Mouse (Mus musculus): ENCODE measurements around the gene Nisch. TPM values are rescaled to one million over a fixed set of nuclear protein-coding genes. Genes with fewer than 3 reads are reported as not detected.

Gene Nisch
- polyA plus RNA-seq, 1 experiment from 2014 or later: 368 TPM

DNA sequence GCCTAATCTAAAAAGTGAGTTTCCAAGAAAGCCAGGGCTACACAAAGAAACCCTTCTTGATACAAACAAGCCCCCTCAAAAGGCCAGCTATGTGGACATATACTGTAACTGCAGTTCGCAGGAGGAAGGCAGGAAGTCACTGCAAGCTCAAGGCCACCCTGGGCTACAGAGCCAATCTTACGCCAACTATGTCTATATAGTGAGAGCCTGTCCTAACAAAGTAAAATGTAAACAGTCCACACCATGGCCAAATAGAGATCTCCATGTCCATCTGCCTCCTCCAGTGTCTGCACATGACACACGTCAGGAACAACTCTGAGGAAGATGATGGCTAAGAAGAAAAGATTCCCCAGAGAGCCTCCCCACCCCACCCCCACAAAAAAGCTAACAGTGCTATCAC, 16.7 kb downstream of the Nisch start:
- 0 out of 2 replicates have a peak, but pooled peaks have one; percentile 43 for ATAC-seq (ENCODE audit: insufficient number of reproducible peaks, insufficient read depth, low FRiP score, low read depth)
- peaks cover 82% of the 10 kb centered on the region for H3K36me3 ChIP-seq (ENCODE audit: control insufficient read depth, insufficient read depth, low read length)

DNA sequence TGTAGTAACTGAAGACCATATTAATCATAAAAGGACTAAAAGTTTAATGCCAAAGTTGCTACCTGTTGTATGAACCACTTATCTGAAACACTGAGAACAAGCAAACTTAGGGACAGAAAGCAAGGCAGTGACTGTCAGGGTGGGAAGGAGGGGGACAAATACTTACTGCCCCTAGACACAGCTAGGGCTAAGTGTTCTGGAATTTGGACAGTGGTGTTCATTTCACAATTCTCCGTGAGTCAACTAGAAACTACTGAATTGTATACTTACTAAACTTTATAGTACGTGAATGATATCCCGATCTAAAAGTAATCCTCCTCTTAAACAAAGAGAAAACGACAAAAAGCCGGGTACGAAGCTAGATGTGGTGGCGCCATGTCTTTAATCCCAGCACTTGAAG, 17.1 kb downstream of the Nisch start:
- H3K36me3 ChIP-seq (ENCODE audit: control insufficient read depth, insufficient read depth, low read length): peaks cover 83% of the 10 kb centered on the region
- ATAC-seq (ENCODE audit: insufficient number of reproducible peaks, insufficient read depth, low FRiP score, low read depth): no peak
- H3K9me3 ChIP-seq (ENCODE audit: control insufficient read depth, low read depth, low read length): no peaks in the 10 kb centered on the region
- H3K4me1 ChIP-seq (ENCODE audit: control insufficient read depth, insufficient read depth, low read length): peaks cover 7% of the 10 kb centered on the region; the same call in 1 of the 2 replicates
- WGBS: 88% methylated on average over 7 of the region's 7 CpGs
- no peaks in the 10 kb centered on the region for H3K27me3 ChIP-seq (ENCODE audit: control insufficient read depth, insufficient read depth, low read length)
- no peak overlapping the region for H3K4me3 ChIP-seq (ENCODE audit: low read depth, low read length)
- no peak overlapping the region for H3K27ac ChIP-seq (ENCODE audit: low read length)
- H3K4me2 ChIP-seq (replicated peaks; ENCODE audit: low read depth, low read length): no peak overlapping the region
- no peak overlapping the region for H3K9ac ChIP-seq (replicated peaks; ENCODE audit: low read depth, low read length)

More for the DNA sequence above, 16.7 kb downstream of the Nisch start:
- Histone ChIP-seq H3K27ac (ENCODE audit: low read length) (no peak overlapping the region), H3K27me3 (ENCODE audit: control insufficient read depth, insufficient read depth, low read length) (no peaks in the 10 kb centered on the region), H3K4me3 (ENCODE audit: low read depth, low read length) (no peak overlapping the region), H3K4me2 (replicated peaks; ENCODE audit: low read depth, low read length) (no peak overlapping the region), H3K9me3 (ENCODE audit: control insufficient read depth, low read depth, low read length) (no peaks in the 10 kb centered on the region), H3K4me1 (ENCODE audit: control insufficient read depth, insufficient read depth, low read length) (peaks cover 12% of the 10 kb centered on the region; the same call in 1 of the 2 replicates), H3K9ac (replicated peaks; ENCODE audit: low read depth, low read length) (no peak overlapping the region)
- 69% methylated on average over 3 of the region's 3 CpGs for WGBS

DNA sequence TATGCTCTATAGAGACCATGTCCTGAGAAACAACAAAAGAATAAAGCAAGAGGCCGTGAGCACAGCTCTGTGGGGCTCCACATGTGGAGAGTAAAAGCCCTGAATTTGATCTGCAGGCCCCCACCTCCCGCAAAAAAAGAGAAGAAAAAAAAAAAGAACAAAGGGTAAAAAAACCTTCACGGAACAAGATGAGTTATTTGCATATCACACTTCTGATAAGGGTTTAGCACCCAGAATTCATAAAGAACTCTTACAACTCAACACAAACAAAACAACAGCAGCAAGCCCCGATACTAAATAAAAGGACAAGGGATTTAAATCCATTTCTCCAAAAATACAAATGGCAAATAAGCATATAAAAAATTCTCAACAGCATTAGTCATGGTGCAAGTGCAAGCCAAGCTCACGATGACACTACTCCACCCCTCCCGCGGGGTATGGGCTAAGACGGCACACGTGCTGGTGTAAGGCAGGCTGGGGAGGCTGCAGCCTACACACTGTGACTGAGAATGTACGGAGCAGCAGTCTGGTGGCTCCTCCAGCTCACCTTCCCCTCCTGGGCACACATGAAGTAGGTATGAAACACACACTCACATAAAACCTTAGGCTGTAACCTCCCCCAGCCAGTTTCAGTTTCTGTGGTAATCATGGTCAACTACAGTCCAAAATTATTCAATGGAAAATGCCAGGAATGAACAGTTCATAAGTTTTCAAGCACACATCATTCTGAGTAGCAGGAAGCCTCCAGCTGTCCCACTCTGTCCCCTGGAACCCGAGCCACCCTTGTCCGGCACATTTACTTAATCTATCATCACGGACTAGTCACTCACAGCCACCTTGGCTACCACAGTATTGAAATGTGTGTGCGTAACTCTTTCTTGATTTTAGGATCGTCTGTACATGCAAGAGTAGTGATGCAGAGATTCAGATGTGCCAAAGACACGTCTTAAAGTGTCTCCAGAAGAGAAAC, 18.9 kb downstream of the Nisch start:
- no peak overlapping the region for H3K27ac ChIP-seq (ENCODE audit: low read length)
- peaks cover 4% of the 10 kb centered on the region; the same call in 1 of the 2 replicates for H3K4me1 ChIP-seq (ENCODE audit: control insufficient read depth, insufficient read depth, low read length)
- no peak overlapping the region for H3K9ac ChIP-seq (replicated peaks; ENCODE audit: low read depth, low read length)
- 74% methylated on average over 16 of the region's 16 CpGs for WGBS
- peaks cover 78% of the 10 kb centered on the region for H3K36me3 ChIP-seq (ENCODE audit: control insufficient read depth, insufficient read depth, low read length)
- H3K9me3 ChIP-seq (ENCODE audit: control insufficient read depth, low read depth, low read length): no peaks in the 10 kb centered on the region
- no peak for ATAC-seq (ENCODE audit: insufficient number of reproducible peaks, insufficient read depth, low FRiP score, low read depth)
- no peak overlapping the region for H3K4me3 ChIP-seq (ENCODE audit: low read depth, low read length)
- no peak overlapping the region for H3K4me2 ChIP-seq (replicated peaks; ENCODE audit: low read depth, low read length)
- H3K27me3 ChIP-seq (ENCODE audit: control insufficient read depth, insufficient read depth, low read length): no peaks in the 10 kb centered on the region

DNA sequence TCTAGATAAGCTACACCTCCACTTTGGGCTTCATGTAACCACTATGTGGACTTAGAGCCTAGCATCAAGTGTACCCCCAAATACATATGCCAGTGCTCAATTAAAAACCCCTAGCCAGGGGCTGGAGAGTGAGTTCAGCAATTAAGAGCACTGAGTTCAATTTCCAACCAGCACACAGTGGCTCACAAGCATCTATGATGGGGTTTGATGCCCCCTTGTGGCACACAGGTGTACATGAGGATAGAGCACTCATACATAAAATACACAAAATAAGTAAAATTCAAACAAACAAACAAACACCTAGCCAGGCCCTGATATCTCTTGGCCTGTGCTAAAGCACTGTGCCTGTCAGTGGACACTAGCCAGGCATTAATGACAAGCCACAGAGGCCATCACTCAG, 20.8 kb downstream of the Nisch start:
- Histone ChIP-seq H3K27ac (ENCODE audit: low read length) (no peak overlapping the region), H3K27me3 (ENCODE audit: control insufficient read depth, insufficient read depth, low read length) (no peaks in the 10 kb centered on the region), H3K9ac (replicated peaks; ENCODE audit: low read depth, low read length) (no peak overlapping the region), H3K4me2 (replicated peaks; ENCODE audit: low read depth, low read length) (no peak overlapping the region), H3K36me3 (ENCODE audit: control insufficient read depth, insufficient read depth, low read length) (peaks cover 77% of the 10 kb centered on the region), H3K4me1 (ENCODE audit: control insufficient read depth, insufficient read depth, low read length) (peaks cover 4% of the 10 kb centered on the region; the same call in 1 of the 2 replicates), H3K4me3 (ENCODE audit: low read depth, low read length) (no peak overlapping the region), H3K9me3 (ENCODE audit: control insufficient read depth, low read depth, low read length) (no peaks in the 10 kb centered on the region)
- no peak for ATAC-seq (ENCODE audit: insufficient number of reproducible peaks, insufficient read depth, low FRiP score, low read depth)

DNA sequence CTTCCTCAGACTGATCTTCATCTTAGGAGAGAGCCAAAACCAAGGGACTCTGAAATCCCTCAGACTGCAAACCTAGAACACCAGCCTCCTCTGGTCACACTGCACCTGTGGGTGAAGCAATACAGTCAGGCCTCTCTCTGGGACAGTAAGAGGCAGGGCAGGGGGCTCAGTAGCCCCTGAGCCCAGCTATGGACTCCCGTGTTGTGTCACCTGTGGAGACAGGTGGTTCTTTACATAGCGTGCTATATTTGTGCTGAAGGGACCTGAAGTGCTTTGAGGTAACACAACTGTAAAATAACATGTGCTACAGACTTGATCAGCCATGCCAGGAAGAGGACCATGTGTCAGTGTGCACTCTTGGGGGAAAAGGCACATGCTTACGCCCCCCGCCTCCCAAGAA, 21.2 kb downstream of the Nisch start:
- 92% methylated on average over 4 of the region's 4 CpGs for WGBS
- Histone ChIP-seq H3K4me1 (ENCODE audit: control insufficient read depth, insufficient read depth, low read length) (peaks cover 4% of the 10 kb centered on the region; the same call in 1 of the 2 replicates), H3K4me2 (replicated peaks; ENCODE audit: low read depth, low read length) (no peak overlapping the region), H3K9ac (replicated peaks; ENCODE audit: low read depth, low read length) (no peak overlapping the region), H3K9me3 (ENCODE audit: control insufficient read depth, low read depth, low read length) (no peaks in the 10 kb centered on the region), H3K36me3 (ENCODE audit: control insufficient read depth, insufficient read depth, low read length) (peaks cover 78% of the 10 kb centered on the region), H3K27me3 (ENCODE audit: control insufficient read depth, insufficient read depth, low read length) (no peaks in the 10 kb centered on the region), H3K27ac (ENCODE audit: low read length) (0 out of 2 replicates have a peak overlapping the region, but pooled peaks have one; percentile 15), H3K4me3 (ENCODE audit: low read depth, low read length) (no peak overlapping the region)
- no peak for ATAC-seq (ENCODE audit: insufficient number of reproducible peaks, insufficient read depth, low FRiP score, low read depth)

DNA sequence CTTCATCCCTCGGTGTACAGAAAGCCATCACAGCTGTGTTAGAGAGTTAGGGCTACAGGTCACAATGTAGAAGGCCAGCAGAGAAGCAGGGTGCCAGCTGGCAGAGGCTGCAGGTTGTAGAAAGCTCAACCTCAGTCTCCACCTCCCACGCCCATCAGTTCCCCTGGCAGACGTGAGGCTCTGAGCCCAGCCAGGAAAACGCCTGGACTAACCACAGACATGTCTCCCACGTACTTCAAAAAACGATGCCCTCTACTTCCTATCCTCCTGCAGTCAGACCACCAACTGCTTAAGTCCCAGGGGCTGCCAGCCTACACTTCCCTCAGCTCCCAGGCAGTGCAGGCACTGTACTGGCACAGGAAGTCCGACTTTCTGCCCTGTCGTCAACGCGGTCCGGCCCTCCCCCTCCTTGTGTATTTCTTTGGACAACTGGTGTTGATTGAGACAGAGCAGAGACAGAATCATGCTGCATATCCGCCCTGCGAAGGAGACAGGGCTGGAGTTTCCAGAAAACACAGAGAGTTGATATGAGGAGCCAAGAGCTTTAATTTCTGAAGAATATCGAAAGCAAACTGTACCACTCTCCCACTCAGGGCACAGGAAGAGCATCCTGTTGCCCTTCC, 21.7 kb downstream of the Nisch start:
- Histone ChIP-seq H3K4me2 (replicated peaks; ENCODE audit: low read depth, low read length) (no peak overlapping the region), H3K27me3 (ENCODE audit: control insufficient read depth, insufficient read depth, low read length) (no peaks in the 10 kb centered on the region), H3K9me3 (ENCODE audit: control insufficient read depth, low read depth, low read length) (no peaks in the 10 kb centered on the region), H3K36me3 (ENCODE audit: control insufficient read depth, insufficient read depth, low read length) (peaks cover 80% of the 10 kb centered on the region), H3K4me3 (ENCODE audit: low read depth, low read length) (no peak overlapping the region), H3K27ac (ENCODE audit: low read length) (0 out of 2 replicates have a peak overlapping the region, but pooled peaks have one; percentile 15), H3K4me1 (ENCODE audit: control insufficient read depth, insufficient read depth, low read length) (peaks cover 4% of the 10 kb centered on the region; the same call in 1 of the 2 replicates), H3K9ac (replicated peaks; ENCODE audit: low read depth, low read length) (no peak overlapping the region)
- no peak for ATAC-seq (ENCODE audit: insufficient number of reproducible peaks, insufficient read depth, low FRiP score, low read depth)
- WGBS: 74% methylated on average over 14 of the region's 14 CpGs

DNA sequence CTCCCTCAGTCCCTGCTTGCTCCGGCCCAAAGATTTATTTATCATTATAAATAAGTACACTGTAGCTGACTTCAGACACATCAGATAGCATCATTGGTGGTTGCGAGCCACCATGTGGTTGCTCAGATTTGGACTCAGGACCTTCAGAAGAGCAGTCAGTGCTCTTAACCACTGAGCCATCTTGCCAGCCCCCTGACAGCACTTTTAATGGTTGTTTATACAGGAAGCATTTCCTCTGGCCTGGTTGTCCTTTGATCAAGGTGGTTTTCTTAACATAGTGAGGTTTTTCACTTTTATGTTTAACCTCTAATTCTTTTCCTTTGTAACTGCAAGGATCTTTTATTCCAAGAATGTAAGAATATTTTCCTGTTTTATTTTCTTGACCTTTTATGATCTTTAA, 22.3 kb downstream of the Nisch start:
- no peak overlapping the region for H3K9ac ChIP-seq (replicated peaks; ENCODE audit: low read depth, low read length)
- WGBS: 92% methylated on average over 2 of the region's 2 CpGs
- H3K27me3 ChIP-seq (ENCODE audit: control insufficient read depth, insufficient read depth, low read length): no peaks in the 10 kb centered on the region
- H3K4me2 ChIP-seq (replicated peaks; ENCODE audit: low read depth, low read length): no peak overlapping the region
- no peaks in the 10 kb centered on the region for H3K9me3 ChIP-seq (ENCODE audit: control insufficient read depth, low read depth, low read length)
- peaks cover 4% of the 10 kb centered on the region; the same call in 1 of the 2 replicates for H3K4me1 ChIP-seq (ENCODE audit: control insufficient read depth, insufficient read depth, low read length)
- ATAC-seq (ENCODE audit: insufficient number of reproducible peaks, insufficient read depth, low FRiP score, low read depth): no peak
- H3K36me3 ChIP-seq (ENCODE audit: control insufficient read depth, insufficient read depth, low read length): peaks cover 80% of the 10 kb centered on the region
- H3K27ac ChIP-seq (ENCODE audit: low read length): no peak overlapping the region
- H3K4me3 ChIP-seq (ENCODE audit: low read depth, low read length): no peak overlapping the region

DNA sequence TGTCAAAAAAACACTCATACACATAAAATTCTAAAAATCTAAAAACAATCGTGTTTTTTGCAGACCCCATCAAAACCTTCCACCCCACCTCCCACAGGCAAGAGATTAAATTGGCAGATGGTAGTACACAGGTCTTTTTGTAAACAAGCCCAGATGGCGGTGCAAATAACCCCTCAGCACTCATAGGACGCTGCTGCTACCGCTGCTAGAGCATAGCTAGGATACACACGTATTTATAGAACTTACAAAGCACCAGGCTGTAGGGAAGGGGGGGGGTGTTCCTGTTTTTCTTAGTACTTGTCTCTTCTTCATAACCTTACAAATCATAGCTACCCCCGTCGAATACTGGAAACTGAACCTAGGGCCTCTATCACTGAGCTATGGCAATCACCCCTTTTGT, 23.0 kb downstream of the Nisch start:
- Histone ChIP-seq H3K4me1 (ENCODE audit: control insufficient read depth, insufficient read depth, low read length) (peaks cover 4% of the 10 kb centered on the region; the same call in 1 of the 2 replicates), H3K4me3 (ENCODE audit: low read depth, low read length) (no peak overlapping the region), H3K9ac (replicated peaks; ENCODE audit: low read depth, low read length) (no peak overlapping the region), H3K4me2 (replicated peaks; ENCODE audit: low read depth, low read length) (no peak overlapping the region), H3K27ac (ENCODE audit: low read length) (no peak overlapping the region), H3K27me3 (ENCODE audit: control insufficient read depth, insufficient read depth, low read length) (no peaks in the 10 kb centered on the region), H3K9me3 (ENCODE audit: control insufficient read depth, low read depth, low read length) (no peaks in the 10 kb centered on the region), H3K36me3 (ENCODE audit: control insufficient read depth, insufficient read depth, low read length) (peaks cover 80% of the 10 kb centered on the region)
- 77% methylated on average over 7 of the region's 7 CpGs for WGBS
- no peak for ATAC-seq (ENCODE audit: insufficient number of reproducible peaks, insufficient read depth, low FRiP score, low read depth)

Measured in stomach, embryonic 14.5 days (tissue).